Mouse (Mus musculus): Measurements from ENCODE around the gene Ndufa3.

DNA sequence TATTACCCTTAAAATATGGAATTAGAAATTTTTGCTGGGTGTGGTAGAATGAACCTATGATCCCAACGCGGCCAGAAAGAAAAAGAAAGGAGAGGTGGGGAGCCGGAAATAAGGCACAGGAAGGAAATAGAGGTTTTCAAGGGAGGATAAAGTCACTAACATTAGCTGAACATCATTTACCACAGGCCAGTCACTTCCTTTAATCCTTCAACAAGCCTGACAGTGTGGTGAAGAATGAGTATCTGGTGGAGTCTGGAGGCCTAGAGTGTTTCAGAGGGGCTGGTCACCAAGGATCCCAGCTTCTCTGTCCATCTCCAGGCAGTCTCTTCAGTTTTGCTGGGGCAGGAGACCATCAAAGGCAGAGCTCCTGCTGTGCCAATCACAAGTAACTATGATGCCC lies 6.7 kb upstream of the Ndufa3 start:
- TF ChIP-seq EP300 (IDR thresholded peaks at IDR 0.05; ENCODE audit: low read length) (no peak), USF2 (conservative IDR thresholded peaks at IDR 0.05; ENCODE audit: low read depth, low read length) (no peak), KAT2A (IDR thresholded peaks at IDR 0.05; ENCODE audit: insufficient replicate concordance, low read length) (no peak), E2F4 (IDR thresholded peaks at IDR 0.05; ENCODE audit: insufficient replicate concordance, low read depth, low read length) (no peak), CTCF (conservative IDR thresholded peaks at IDR 0.05 in 1 of 2, IDR thresholded peaks at IDR 0.05 in 1 of 2; ENCODE audit: low read depth in 2 of 2, low read length in 2 of 2) (no peak), MAX (IDR thresholded peaks at IDR 0.05; ENCODE audit: low read length) (no peak), ZC3H11A (IDR thresholded peaks at IDR 0.05; ENCODE audit: low read depth, low read length) (no peak)

Measured in CH12.LX (cell line).